Mouse (Mus musculus): Measurements from ENCODE around the gene Plcg1. TPM values are rescaled to one million over a fixed set of nuclear protein-coding genes. Genes with fewer than 3 reads are reported as not detected.

Plcg1 gene
- polyA plus RNA-seq, 1 experiment from 2014 or later: 32.5 TPM

GRCm38 (mm10) chr2:160733131-160733531, 2.0 kb downstream of the Plcg1 start:
- Histone ChIP-seq H3K36me3 (ENCODE audit: insufficient read depth, low read length) (no peaks in the 10 kb centered on the region), H3K27me3 (ENCODE audit: insufficient read depth, low read length) (no peaks in the 10 kb centered on the region), H3K4me1 (replicated peaks; ENCODE audit: insufficient read depth, low read length) (peaks cover 22% of the 10 kb centered on the region; the same call in 1 of the 2 replicates), H3K9ac (ENCODE audit: low read depth, low read length) (peak overlapping the region; percentile 98), H3K4me2 (ENCODE audit: low read length) (peak overlapping the region; percentile 92), H3K9me3 (replicated peaks; ENCODE audit: low read length) (no peaks in the 10 kb centered on the region), H3K4me3 (replicated peaks; ENCODE audit: low read depth, low read length) (peak overlapping the region; percentile 97), H3K27ac (no peak overlapping the region)
- DNase-seq (ENCODE audit: low spot score) (no peak), ATAC-seq (replicated peaks; ENCODE audit: low FRiP score, low read depth) (no peak)
- 21% methylated on average over 7 of the region's 7 CpGs for WGBS
- no peak for TF ChIP-seq CTCF (IDR thresholded peaks at IDR 0.05; ENCODE audit: low read depth)

GRCm38 (mm10) chr2:160734331-160734730, 3.2 kb downstream of the Plcg1 start:
- no peak overlapping the region for H3K4me3 ChIP-seq (replicated peaks; ENCODE audit: low read depth, low read length)
- no peak overlapping the region; the same call in 1 of the 2 replicates for H3K27ac ChIP-seq
- WGBS: 78% methylated on average over 3 of the region's 3 CpGs
- DNase-seq (ENCODE audit: low spot score) (no peak), ATAC-seq (replicated peaks; ENCODE audit: low FRiP score, low read depth) (no peak)
- peaks cover 33% of the 10 kb centered on the region for H3K4me1 ChIP-seq (replicated peaks; ENCODE audit: insufficient read depth, low read length)
- peak overlapping the region; percentile 92; the same call in 1 of the 2 replicates for H3K4me2 ChIP-seq (ENCODE audit: low read length)
- no peak for TF ChIP-seq CTCF (IDR thresholded peaks at IDR 0.05; ENCODE audit: low read depth)
- H3K9me3 ChIP-seq (replicated peaks; ENCODE audit: low read length): no peaks in the 10 kb centered on the region
- no peak overlapping the region for H3K9ac ChIP-seq (ENCODE audit: low read depth, low read length)
- H3K36me3 ChIP-seq (ENCODE audit: insufficient read depth, low read length): no peaks in the 10 kb centered on the region
- no peaks in the 10 kb centered on the region for H3K27me3 ChIP-seq (ENCODE audit: insufficient read depth, low read length)

GRCm38 (mm10) chr2:160735706-160736310, 4.7 kb downstream of the Plcg1 start:
- ATAC-seq (replicated peaks; ENCODE audit: low FRiP score, low read depth) (no peak), DNase-seq (ENCODE audit: low spot score) (no peak)
- Histone ChIP-seq H3K4me2 (ENCODE audit: low read length) (no peak overlapping the region), H3K9ac (ENCODE audit: low read depth, low read length) (no peak overlapping the region), H3K27ac (peak overlapping the region; percentile 6; the same call in 1 of the 2 replicates), H3K4me3 (replicated peaks; ENCODE audit: low read depth, low read length) (no peak overlapping the region), H3K27me3 (ENCODE audit: insufficient read depth, low read length) (no peaks in the 10 kb centered on the region), H3K9me3 (replicated peaks; ENCODE audit: low read length) (no peaks in the 10 kb centered on the region), H3K36me3 (ENCODE audit: insufficient read depth, low read length) (0 out of 2 replicates have a peak, but pooled peaks cover under 1% of the 10 kb centered on the region), H3K4me1 (replicated peaks; ENCODE audit: insufficient read depth, low read length) (peaks cover 42% of the 10 kb centered on the region)
- TF ChIP-seq CTCF (IDR thresholded peaks at IDR 0.05; ENCODE audit: low read depth): no peak
- 79% methylated on average over 5 of the region's 5 CpGs for WGBS

- Histone ChIP-seq H3K4me3 (replicated peaks; ENCODE audit: low read depth, low read length) (no peak overlapping the region), H3K9ac (ENCODE audit: low read depth, low read length) (no peak overlapping the region), H3K27ac (no peak overlapping the region), H3K4me1 (replicated peaks; ENCODE audit: insufficient read depth, low read length) (peaks cover 46% of the 10 kb centered on the region), H3K36me3 (ENCODE audit: insufficient read depth, low read length) (0 out of 2 replicates have a peak, but pooled peaks cover 4% of the 10 kb centered on the region), H3K4me2 (ENCODE audit: low read length) (no peak overlapping the region), H3K27me3 (ENCODE audit: insufficient read depth, low read length) (no peaks in the 10 kb centered on the region), H3K9me3 (replicated peaks; ENCODE audit: low read length) (no peaks in the 10 kb centered on the region)
- WGBS: 73% methylated on average over 3 of the region's 3 CpGs
- no peak for TF ChIP-seq CTCF (IDR thresholded peaks at IDR 0.05; ENCODE audit: low read depth)
- DNase-seq (ENCODE audit: low spot score): no peak
- ATAC-seq (replicated peaks; ENCODE audit: low FRiP score, low read depth): no peak
Measured at GRCm38 (mm10) chr2:160736466-160736865, 5.4 kb downstream of the Plcg1 start.

- Histone ChIP-seq H3K4me3 (replicated peaks; ENCODE audit: low read depth, low read length) (no peak overlapping the region), H3K4me1 (replicated peaks; ENCODE audit: insufficient read depth, low read length) (peaks cover 38% of the 10 kb centered on the region), H3K9me3 (replicated peaks; ENCODE audit: low read length) (no peaks in the 10 kb centered on the region), H3K36me3 (ENCODE audit: insufficient read depth, low read length) (0 out of 2 replicates have a peak, but pooled peaks cover 4% of the 10 kb centered on the region), H3K9ac (ENCODE audit: low read depth, low read length) (no peak overlapping the region), H3K27me3 (ENCODE audit: insufficient read depth, low read length) (no peaks in the 10 kb centered on the region), H3K4me2 (ENCODE audit: low read length) (no peak overlapping the region), H3K27ac (peak overlapping the region; percentile 28)
- no peak for TF ChIP-seq CTCF (IDR thresholded peaks at IDR 0.05; ENCODE audit: low read depth)
- no peak for ATAC-seq (replicated peaks; ENCODE audit: low FRiP score, low read depth)
- DNase-seq (ENCODE audit: low spot score): no peak
- WGBS: 43% methylated on average over 5 of the region's 5 CpGs
Measured at GRCm38 (mm10) chr2:160738354-160738753, 7.3 kb downstream of the Plcg1 start.

- no peak; the same call in 1 of the 2 replicates for ATAC-seq (replicated peaks; ENCODE audit: low FRiP score, low read depth)
- Histone ChIP-seq H3K27ac (0 out of 2 replicates have a peak overlapping the region, but pooled peaks have one; percentile 28), H3K9ac (ENCODE audit: low read depth, low read length) (peak overlapping the region; percentile 27; the same call in 1 of the 2 replicates), H3K36me3 (ENCODE audit: insufficient read depth, low read length) (0 out of 2 replicates have a peak, but pooled peaks cover 4% of the 10 kb centered on the region), H3K4me3 (replicated peaks; ENCODE audit: low read depth, low read length) (no peak overlapping the region), H3K27me3 (ENCODE audit: insufficient read depth, low read length) (no peaks in the 10 kb centered on the region), H3K9me3 (replicated peaks; ENCODE audit: low read length) (no peaks in the 10 kb centered on the region), H3K4me2 (ENCODE audit: low read length) (no peak overlapping the region), H3K4me1 (replicated peaks; ENCODE audit: insufficient read depth, low read length) (peaks cover 32% of the 10 kb centered on the region)
- no peak for TF ChIP-seq CTCF (IDR thresholded peaks at IDR 0.05; ENCODE audit: low read depth)
- no peak for DNase-seq (ENCODE audit: low spot score)
- 41% methylated on average over 2 of the region's 2 CpGs for WGBS
Measured at GRCm38 (mm10) chr2:160739647-160740356, 8.7 kb downstream of the Plcg1 start.
